Mouse (Mus musculus): ENCODE results near the gene Il17a. TPM values are rescaled to one million over a fixed set of nuclear protein-coding genes. Genes with fewer than 3 reads are reported as not detected.

Gene Il17a
- polyA plus RNA-seq (2012; ENCODE audit: insufficient read depth, low replicate concordance) = not detected in 2 replicates

- Histone ChIP-seq H3K4me3 (replicated peaks) (no peak within 1 kb of the TSS), H3K4me1 (no peaks in the 10 kb centered on the region), H3K36me3 (replicated peaks; ENCODE audit: low read length) (no peaks in the 10 kb centered on the region), H3K27me3 (replicated peaks) (no peaks in the 10 kb centered on the region), H3K9me3 (no peaks in the 10 kb centered on the region)
- TF ChIP-seq FLI1 (IDR thresholded peaks at IDR 0.05; ENCODE audit: low read length) (no peak), GATA1 (IDR thresholded peaks at IDR 0.05; ENCODE audit: borderline replicate concordance, low read length) (no peak)
Measured at GRCm38 (mm10) chr1:20730903-20731302, at the start of gene Il17a. TSS of gene Il17a (plus strand) at chr1:20730905.

GRCm38 (mm10) chr1:20682849-20683248 lies 47.9 kb upstream of the Il17a start:
- Histone ChIP-seq H3K4me3 (replicated peaks) (no peak overlapping the region), H3K9me3 (no peaks in the 10 kb centered on the region), H3K4me1 (no peaks in the 10 kb centered on the region), H3K36me3 (replicated peaks; ENCODE audit: low read length) (no peaks in the 10 kb centered on the region), H3K27me3 (replicated peaks) (no peaks in the 10 kb centered on the region)
- no peak for TF ChIP-seq FLI1 (IDR thresholded peaks at IDR 0.05; ENCODE audit: low read length)
- no peak for TF ChIP-seq GATA1 (IDR thresholded peaks at IDR 0.05; ENCODE audit: borderline replicate concordance, low read length)

- no peak for TF ChIP-seq FLI1 (IDR thresholded peaks at IDR 0.05; ENCODE audit: low read length)
- TF ChIP-seq GATA1 (IDR thresholded peaks at IDR 0.05; ENCODE audit: borderline replicate concordance, low read length) = no peak
- no peaks in the 10 kb centered on the region for H3K36me3 ChIP-seq (replicated peaks; ENCODE audit: low read length)
- no peaks in the 10 kb centered on the region for H3K4me1 ChIP-seq
- H3K27me3 ChIP-seq (replicated peaks) = no peaks in the 10 kb centered on the region
- H3K9me3 ChIP-seq = no peaks in the 10 kb centered on the region
- H3K4me3 ChIP-seq (replicated peaks) = no peak overlapping the region
Measured at GRCm38 (mm10) chr1:20683386-20683785, 47.3 kb upstream of the Il17a start.

GRCm38 (mm10) chr1:20683853-20684252 lies 46.9 kb upstream of the Il17a start:
- no peaks in the 10 kb centered on the region for H3K4me1 ChIP-seq
- H3K36me3 ChIP-seq (replicated peaks; ENCODE audit: low read length) = no peaks in the 10 kb centered on the region
- H3K9me3 ChIP-seq = no peaks in the 10 kb centered on the region
- no peak overlapping the region for H3K4me3 ChIP-seq (replicated peaks)
- H3K27me3 ChIP-seq (replicated peaks) = no peaks in the 10 kb centered on the region
- TF ChIP-seq FLI1 (IDR thresholded peaks at IDR 0.05; ENCODE audit: low read length) = no peak

DNA sequence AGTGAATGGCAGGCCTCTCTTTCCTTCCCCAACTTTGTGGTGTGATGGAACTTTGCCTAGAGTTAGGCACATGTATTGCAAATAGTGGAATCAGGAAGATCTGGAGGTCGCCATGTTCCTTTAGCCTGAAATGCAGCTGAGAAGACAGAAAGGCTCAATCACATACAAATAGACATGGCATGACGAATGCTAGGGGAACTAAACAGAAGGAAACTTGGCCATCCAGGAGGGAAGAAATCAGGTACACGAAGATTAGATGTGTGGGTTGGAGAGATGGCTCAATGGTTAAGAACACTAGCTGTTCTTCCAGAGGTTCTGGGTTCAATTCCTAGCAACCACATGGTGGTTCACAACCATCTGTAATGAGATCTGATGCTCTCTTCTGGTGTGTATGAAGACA lies 46.3 kb upstream of the Il17a start:
- TF ChIP-seq FLI1 (IDR thresholded peaks at IDR 0.05; ENCODE audit: low read length) (no peak), GATA1 (IDR thresholded peaks at IDR 0.05; ENCODE audit: borderline replicate concordance, low read length) (no peak)
- Histone ChIP-seq H3K36me3 (replicated peaks; ENCODE audit: low read length) (no peaks in the 10 kb centered on the region), H3K27me3 (replicated peaks) (no peaks in the 10 kb centered on the region), H3K4me1 (no peaks in the 10 kb centered on the region), H3K9me3 (no peaks in the 10 kb centered on the region), H3K4me3 (replicated peaks) (no peak overlapping the region)

DNA sequence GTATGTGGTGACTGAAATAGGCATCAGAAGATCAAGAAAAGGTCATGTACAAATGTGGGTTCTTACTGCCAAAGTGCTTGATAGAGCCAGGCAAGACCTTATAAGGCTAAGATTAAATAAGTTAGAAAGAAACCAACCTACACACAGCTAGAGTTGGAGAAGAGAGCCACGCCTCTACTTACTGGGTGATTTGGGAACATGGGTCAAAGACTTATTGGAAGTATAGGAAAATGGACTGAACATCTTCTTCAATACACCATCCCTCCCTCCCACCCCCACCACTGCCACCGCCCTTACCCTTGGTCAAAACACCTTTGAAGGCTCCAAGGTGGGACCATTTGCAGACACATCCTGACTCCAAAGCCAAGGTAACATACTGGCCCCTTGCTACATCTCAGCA lies 45.3 kb upstream of the Il17a start:
- H3K4me3 ChIP-seq (replicated peaks) = no peak overlapping the region
- no peaks in the 10 kb centered on the region for H3K36me3 ChIP-seq (replicated peaks; ENCODE audit: low read length)
- no peaks in the 10 kb centered on the region for H3K9me3 ChIP-seq
- H3K27me3 ChIP-seq (replicated peaks) = no peaks in the 10 kb centered on the region
- no peaks in the 10 kb centered on the region for H3K4me1 ChIP-seq
- TF ChIP-seq GATA1 (IDR thresholded peaks at IDR 0.05; ENCODE audit: borderline replicate concordance, low read length) (no peak), FLI1 (IDR thresholded peaks at IDR 0.05; ENCODE audit: low read length) (no peak)

DNA sequence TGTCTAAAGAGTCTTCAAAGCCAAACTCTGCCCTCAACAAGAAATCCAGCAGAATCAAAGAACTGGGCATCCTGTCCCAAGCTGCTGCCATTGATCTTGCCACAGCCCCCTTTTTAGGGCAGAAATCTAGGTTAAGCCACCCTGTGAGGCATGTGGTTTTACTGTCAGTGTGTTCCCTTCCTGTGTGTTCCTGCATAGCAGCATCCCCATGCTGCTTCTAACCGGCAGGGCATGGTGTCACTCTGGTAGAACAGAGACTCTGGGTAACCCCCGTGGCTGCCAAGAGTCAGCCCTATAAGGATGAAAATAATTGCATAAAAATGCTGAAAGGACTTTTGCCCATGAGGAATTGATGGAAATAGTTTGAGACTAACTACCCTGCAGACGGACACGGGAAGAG lies 44.8 kb upstream of the Il17a start:
- Histone ChIP-seq H3K4me3 (replicated peaks) (no peak overlapping the region), H3K9me3 (no peaks in the 10 kb centered on the region), H3K4me1 (no peaks in the 10 kb centered on the region), H3K27me3 (replicated peaks) (no peaks in the 10 kb centered on the region), H3K36me3 (replicated peaks; ENCODE audit: low read length) (no peaks in the 10 kb centered on the region)
- no peak for TF ChIP-seq GATA1 (IDR thresholded peaks at IDR 0.05; ENCODE audit: borderline replicate concordance, low read length)
- TF ChIP-seq FLI1 (IDR thresholded peaks at IDR 0.05; ENCODE audit: low read length) = no peak

- TF ChIP-seq GATA1 (IDR thresholded peaks at IDR 0.05; ENCODE audit: borderline replicate concordance, low read length) (no peak), FLI1 (IDR thresholded peaks at IDR 0.05; ENCODE audit: low read length) (no peak)
- Histone ChIP-seq H3K4me3 (replicated peaks) (no peak overlapping the region), H3K27me3 (replicated peaks) (no peaks in the 10 kb centered on the region), H3K9me3 (no peaks in the 10 kb centered on the region), H3K36me3 (replicated peaks; ENCODE audit: low read length) (no peaks in the 10 kb centered on the region), H3K4me1 (no peaks in the 10 kb centered on the region)
Measured at GRCm38 (mm10) chr1:20691336-20691735, 39.4 kb upstream of the Il17a start.

GRCm38 (mm10) chr1:20693634-20694313 lies 36.9 kb upstream of the Il17a start:
- Histone ChIP-seq H3K9me3 (no peaks in the 10 kb centered on the region), H3K36me3 (replicated peaks; ENCODE audit: low read length) (no peaks in the 10 kb centered on the region), H3K27me3 (replicated peaks) (no peaks in the 10 kb centered on the region), H3K4me3 (replicated peaks) (no peak overlapping the region), H3K4me1 (no peaks in the 10 kb centered on the region)
- TF ChIP-seq GATA1 (IDR thresholded peaks at IDR 0.05; ENCODE audit: borderline replicate concordance, low read length) = no peak
- no peak for TF ChIP-seq FLI1 (IDR thresholded peaks at IDR 0.05; ENCODE audit: low read length)

DNA sequence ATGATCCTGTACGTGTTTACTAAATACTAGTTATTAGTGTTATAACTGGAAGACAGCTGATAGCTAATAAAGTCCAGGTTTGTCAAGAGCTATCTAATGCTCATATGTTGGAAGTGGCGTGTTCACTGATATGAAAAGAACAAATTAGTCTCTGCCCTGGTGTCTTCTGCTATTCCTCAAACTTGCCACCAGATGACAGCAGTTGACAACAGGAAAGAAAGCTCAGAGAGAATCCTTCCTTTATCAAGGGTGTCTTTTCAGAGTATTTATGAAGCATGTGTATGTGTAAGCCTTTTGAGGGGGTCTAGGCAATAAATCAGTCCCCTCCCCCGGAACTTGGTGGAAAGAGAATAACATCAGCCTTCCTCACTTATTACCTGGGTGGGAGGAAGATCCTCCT lies 30.7 kb upstream of the Il17a start:
- Histone ChIP-seq H3K4me1 (no peaks in the 10 kb centered on the region), H3K27me3 (replicated peaks) (no peaks in the 10 kb centered on the region), H3K4me3 (replicated peaks) (no peak overlapping the region), H3K36me3 (replicated peaks; ENCODE audit: low read length) (no peaks in the 10 kb centered on the region), H3K9me3 (no peaks in the 10 kb centered on the region)
- TF ChIP-seq FLI1 (IDR thresholded peaks at IDR 0.05; ENCODE audit: low read length) = no peak
- TF ChIP-seq GATA1 (IDR thresholded peaks at IDR 0.05; ENCODE audit: borderline replicate concordance, low read length) = no peak

- Histone ChIP-seq H3K36me3 (replicated peaks; ENCODE audit: low read length) (no peaks in the 10 kb centered on the region), H3K4me1 (no peaks in the 10 kb centered on the region), H3K9me3 (no peaks in the 10 kb centered on the region), H3K4me3 (replicated peaks) (no peak overlapping the region), H3K27me3 (replicated peaks) (no peaks in the 10 kb centered on the region)
- TF ChIP-seq GATA1 (IDR thresholded peaks at IDR 0.05; ENCODE audit: borderline replicate concordance, low read length) (no peak), FLI1 (IDR thresholded peaks at IDR 0.05; ENCODE audit: low read length) (no peak)
Measured at GRCm38 (mm10) chr1:20736572-20736971, 5.9 kb downstream of the Il17a start.
